Mouse (Mus musculus) lung, embryonic 15.5 days (tissue): ENCODE results near the gene 2810408A11Rik. TPM values are rescaled to one million over a fixed set of nuclear protein-coding genes. Genes with fewer than 3 reads are reported as not detected.
A peak's percentile ranks its signal among the peaks of the same experiment; 100 is the strongest.

Experiments
- ATAC-seq: fragments of 200-750 bp; cut with Nextera tagmentation; 2 replicates; pipeline ENCODE4 v1.8.0; 2017; ENCODE audit warnings: moderate number of reproducible peaks, borderline replicate concordance; ENCODE audit not compliant: low FRiP score, low TSS enrichment; ENCODE audit errors: extremely low read depth
- H3K27ac ChIP-seq: fragments of 300-500 bp; sonication (generic); 2 replicates; pipeline ENCODE4 v1.5.1; 2015; ENCODE audit warnings: moderate library complexity, mild to moderate bottlenecking, inconsistent platforms
- H3K27me3 ChIP-seq: fragments of 300-500 bp; sonication (generic); 2 replicates; pipeline ENCODE4 v1.6.1; 2015; ENCODE audit warnings: inconsistent platforms
- H3K36me3 ChIP-seq: fragments of 300-500 bp; sonication (generic); 2 replicates; pipeline ENCODE4 v1.6.1; 2015; ENCODE audit warnings: inconsistent platforms
- H3K4me1 ChIP-seq: fragments of 300-500 bp; sonication (generic); 2 replicates; pipeline ENCODE4 v1.6.1; 2015; ENCODE audit warnings: inconsistent platforms
- H3K4me2 ChIP-seq: fragments of 300-500 bp; sonication (generic); 2 replicates; pipeline ENCODE4 v1.6.1; 2015; ENCODE audit warnings: inconsistent platforms, mild to moderate bottlenecking, moderate library complexity
- H3K4me3 ChIP-seq: fragments of 300-500 bp; sonication (generic); 2 replicates; pipeline ENCODE4 v1.5.1; 2015; ENCODE audit warnings: mild to moderate bottlenecking, inconsistent platforms
- H3K9ac ChIP-seq: fragments of 300-500 bp; sonication (generic); 2 replicates; pipeline ENCODE4 v1.6.1; 2015; ENCODE audit warnings: inconsistent platforms
- H3K9me3 ChIP-seq: fragments of 300-500 bp; sonication (generic); 2 replicates; pipeline ENCODE4 v1.6.1; 2016; ENCODE audit warnings: inconsistent platforms
- WGBS: fragments of 180-500 bp; shearing (Covaris S2); methylation state at CpG from one replicate; pipeline ENCODE4 v1.1.7; 2015; 5-methylcytosine and 5-hydroxymethylcytosine counted together
- polyA plus RNA-seq: library from polyadenylated mRNA; unstranded; fragments of >200 nt; fragmentation: Nextera tagmentation; extraction: Ambion mirVana; gene quantifications from 2 replicates; pipeline ENCODE4 v1.2.1, GENCODE M21; 2015

Gene 2810408A11Rik
- polyA plus RNA-seq, 1 experiment from 2014 or later: 13.0 TPM

GRCm38 (mm10) chr11:69908645-69909044, 7.9 kb upstream of the 2810408A11Rik start:
- Histone ChIP-seq H3K4me3 (no peak overlapping the region), H3K4me2 (no peak overlapping the region), H3K36me3 (peaks cover 99% of the 10 kb centered on the region), H3K27me3 (no peaks in the 10 kb centered on the region), H3K9ac (no peak overlapping the region), H3K9me3 (no peaks in the 10 kb centered on the region), H3K27ac (no peak overlapping the region), H3K4me1 (peaks cover 11% of the 10 kb centered on the region)
- WGBS: 88% methylated on average over 11 of the region's 11 CpGs
- ATAC-seq: no peak

GRCm38 (mm10) chr11:69904311-69904710, 3.5 kb upstream of the 2810408A11Rik start:
- Histone ChIP-seq H3K27me3 (no peaks in the 10 kb centered on the region), H3K9me3 (no peaks in the 10 kb centered on the region), H3K27ac (no peak overlapping the region), H3K9ac (no peak overlapping the region), H3K4me2 (no peak overlapping the region), H3K4me3 (no peak overlapping the region), H3K36me3 (peaks cover 59% of the 10 kb centered on the region), H3K4me1 (peaks cover 22% of the 10 kb centered on the region)
- no peak for ATAC-seq
- WGBS: 88% methylated on average over 9 of the region's 9 CpGs

- H3K4me2 ChIP-seq: peak overlapping the region; percentile 95
- H3K27ac ChIP-seq: no peak overlapping the region
- peaks cover 45% of the 10 kb centered on the region for H3K36me3 ChIP-seq
- no peak for ATAC-seq
- H3K4me1 ChIP-seq: peaks cover 26% of the 10 kb centered on the region
- no peaks in the 10 kb centered on the region for H3K27me3 ChIP-seq
- H3K4me3 ChIP-seq: peak overlapping the region; percentile 88
- no peaks in the 10 kb centered on the region for H3K9me3 ChIP-seq
- peak overlapping the region; percentile 77; the same call in 1 of the 2 replicates for H3K9ac ChIP-seq
- WGBS: 87% methylated on average over 13 of the region's 13 CpGs
These were observed 2.2 kb upstream of the 2810408A11Rik start for GRCm38 (mm10) chr11:69902972-69903371.

GRCm38 (mm10) chr11:69901993-69902392, 1.2 kb upstream of the 2810408A11Rik start:
- H3K27ac ChIP-seq: peak overlapping the region; percentile 98
- no peaks in the 10 kb centered on the region for H3K27me3 ChIP-seq
- peaks cover 26% of the 10 kb centered on the region for H3K4me1 ChIP-seq
- H3K9me3 ChIP-seq: no peaks in the 10 kb centered on the region
- WGBS: under 1% methylated on average over 39 of the region's 39 CpGs
- peak overlapping the region; percentile 88 for H3K4me3 ChIP-seq
- peak overlapping the region; percentile 95 for H3K4me2 ChIP-seq
- H3K36me3 ChIP-seq: peaks cover 35% of the 10 kb centered on the region
- H3K9ac ChIP-seq: peak overlapping the region; percentile 77
- ATAC-seq: no peak; the same call in 1 of the 2 replicates

GRCm38 (mm10) chr11:69901406-69901846, 639 bp upstream of the 2810408A11Rik start:
- peaks cover 26% of the 10 kb centered on the region for H3K4me1 ChIP-seq
- H3K4me3 ChIP-seq: peak overlapping the region; percentile 88
- H3K4me2 ChIP-seq: peak overlapping the region; percentile 95
- WGBS: under 1% methylated on average over 42 of the region's 42 CpGs
- peak overlapping the region; percentile 98 for H3K27ac ChIP-seq
- no peaks in the 10 kb centered on the region for H3K9me3 ChIP-seq
- H3K9ac ChIP-seq: peak overlapping the region; percentile 77
- no peaks in the 10 kb centered on the region for H3K27me3 ChIP-seq
- ATAC-seq: peak; percentile 80
- H3K36me3 ChIP-seq: peaks cover 30% of the 10 kb centered on the region

GRCm38 (mm10) chr11:69899870-69900269, 917 bp downstream of the 2810408A11Rik start:
- 9% methylated on average over 4 of the region's 4 CpGs for WGBS
- peak overlapping the region; percentile 98 for H3K27ac ChIP-seq
- H3K4me3 ChIP-seq: peak overlapping the region; percentile 88
- H3K4me1 ChIP-seq: peaks cover 26% of the 10 kb centered on the region
- H3K9ac ChIP-seq: peak overlapping the region; percentile 77
- H3K4me2 ChIP-seq: peak overlapping the region; percentile 95
- peaks cover 15% of the 10 kb centered on the region for H3K36me3 ChIP-seq
- ATAC-seq: no peak
- H3K9me3 ChIP-seq: no peaks in the 10 kb centered on the region
- no peaks in the 10 kb centered on the region for H3K27me3 ChIP-seq

GRCm38 (mm10) chr11:69895291-69895690, 5.5 kb downstream of the 2810408A11Rik start, which contains the start of gene Acap1:
Gene Acap1, minus strand, starts transcription at chr11:69895539.
- Histone ChIP-seq H3K27ac (no peak within 1 kb of the TSS), H3K9ac (no peak within 1 kb of the TSS), H3K36me3 (no peaks in the 10 kb centered on the region), H3K4me2 (no peak within 1 kb of the TSS; the same call in 1 of the 2 replicates), H3K4me3 (no peak within 1 kb of the TSS), H3K4me1 (peaks cover 24% of the 10 kb centered on the region), H3K27me3 (no peaks in the 10 kb centered on the region), H3K9me3 (no peaks in the 10 kb centered on the region)
- WGBS: 59% methylated on average over 4 of the region's 4 CpGs
- no peak for ATAC-seq

- no peak overlapping the region for H3K9ac ChIP-seq
- no peaks in the 10 kb centered on the region for H3K9me3 ChIP-seq
- H3K27ac ChIP-seq: no peak overlapping the region
- no peak overlapping the region for H3K4me3 ChIP-seq
- no peaks in the 10 kb centered on the region for H3K36me3 ChIP-seq
- peaks cover 21% of the 10 kb centered on the region for H3K4me1 ChIP-seq
- WGBS: 76% methylated on average over 5 of the region's 5 CpGs
- no peak for ATAC-seq
- H3K27me3 ChIP-seq: no peaks in the 10 kb centered on the region
- no peak overlapping the region; the same call in 1 of the 2 replicates for H3K4me2 ChIP-seq
These were observed 6.1 kb downstream of the 2810408A11Rik start for GRCm38 (mm10) chr11:69894671-69895070.

GRCm38 (mm10) chr11:69891482-69891881, 9.3 kb downstream of the 2810408A11Rik start:
- H3K4me1 ChIP-seq: peaks cover 14% of the 10 kb centered on the region
- 29% methylated on average over 4 of the region's 4 CpGs for WGBS
- ATAC-seq: 0 out of 2 replicates have a peak, but pooled peaks have one; percentile 29
- H3K36me3 ChIP-seq: no peaks in the 10 kb centered on the region
- no peaks in the 10 kb centered on the region for H3K9me3 ChIP-seq
- no peak overlapping the region for H3K4me3 ChIP-seq
- H3K9ac ChIP-seq: no peak overlapping the region
- H3K27ac ChIP-seq: 0 out of 2 replicates have a peak overlapping the region, but pooled peaks have one; percentile 39
- no peaks in the 10 kb centered on the region for H3K27me3 ChIP-seq
- no peak overlapping the region for H3K4me2 ChIP-seq

- Histone ChIP-seq H3K9me3 (no peaks in the 10 kb centered on the region), H3K4me3 (no peak overlapping the region), H3K4me2 (no peak overlapping the region), H3K36me3 (no peaks in the 10 kb centered on the region), H3K9ac (no peak overlapping the region), H3K27me3 (no peaks in the 10 kb centered on the region), H3K4me1 (peaks cover 23% of the 10 kb centered on the region), H3K27ac (no peak overlapping the region)
- WGBS: 55% methylated on average over 8 of the region's 8 CpGs
- no peak for ATAC-seq
These were observed 13.7 kb downstream of the 2810408A11Rik start for GRCm38 (mm10) chr11:69886907-69887635.

GRCm38 (mm10) chr11:69884663-69885062, 16.1 kb downstream of the 2810408A11Rik start:
- ATAC-seq: no peak
- H3K4me1 ChIP-seq: peaks cover 28% of the 10 kb centered on the region

GRCm38 (mm10) chr11:69884240-69884639, 16.5 kb downstream of the 2810408A11Rik start:
- Histone ChIP-seq H3K4me3 (no peak overlapping the region), H3K27ac (0 out of 2 replicates have a peak overlapping the region, but pooled peaks have one; percentile 32), H3K9me3 (no peaks in the 10 kb centered on the region), H3K4me1 (peaks cover 32% of the 10 kb centered on the region), H3K4me2 (peak overlapping the region; percentile 19), H3K36me3 (no peaks in the 10 kb centered on the region), H3K27me3 (no peaks in the 10 kb centered on the region), H3K9ac (no peak overlapping the region)
- ATAC-seq: no peak
- 43% methylated on average over 9 of the region's 9 CpGs for WGBS

More at GRCm38 (mm10) chr11:69884663-69885062, 16.1 kb downstream of the 2810408A11Rik start:
- 70% methylated on average over 8 of the region's 8 CpGs for WGBS
- Histone ChIP-seq H3K9ac (no peak overlapping the region), H3K4me3 (no peak overlapping the region), H3K27ac (0 out of 2 replicates have a peak overlapping the region, but pooled peaks have one; percentile 32), H3K36me3 (no peaks in the 10 kb centered on the region), H3K4me2 (peak overlapping the region; percentile 19), H3K27me3 (no peaks in the 10 kb centered on the region), H3K9me3 (no peaks in the 10 kb centered on the region)
